Mouse (Mus musculus) CH12.LX (cell line): ENCODE results near the gene Pms2. TPM values are rescaled to one million over a fixed set of nuclear protein-coding genes. Genes with fewer than 3 reads are reported as not detected.

Experiments
- DNase-seq: peaks from one replicate; pipeline ENCODE4 v3.0.0-alpha.2; 2013; ENCODE audit errors: extremely low read depth
- H3K27ac ChIP-seq: 2 replicates; pipeline ENCODE4 v1.5.1; 2012; ENCODE audit warnings: low read depth, mild to moderate bottlenecking, control low read depth, moderate library complexity; ENCODE audit not compliant: insufficient read depth
- H3K27me3 ChIP-seq: replicated peaks from 2 replicates; pipeline ENCODE3; 2012; ENCODE audit warnings: inconsistent platforms
- H3K36me3 ChIP-seq, 2 experiments: replicated peaks in 1 of 2; 2 replicates each; pipeline versions ENCODE3 to v1.6.1; 2012; ENCODE audit warnings: inconsistent platforms in 1 of 2, low read length in 1 of 2, mild to moderate bottlenecking in 1 of 2, mixed read lengths in 1 of 2, moderate library complexity in 1 of 2; ENCODE audit not compliant: control insufficient read depth in 1 of 2, insufficient read depth in 1 of 2
- H3K4me1 ChIP-seq, 2 experiments: 2 replicates each; pipeline ENCODE4 v1.6.1; 2012; ENCODE audit warnings: inconsistent platforms in 1 of 2, moderate library complexity in 1 of 2; ENCODE audit not compliant: insufficient read depth in 2 of 2, control insufficient read depth in 1 of 2
- H3K4me2 ChIP-seq: 2 replicates; pipeline ENCODE4 v1.6.1; 2012; ENCODE audit warnings: low read depth, mild to moderate bottlenecking, control low read depth; ENCODE audit not compliant: poor library complexity, insufficient read depth, severe bottlenecking
- H3K4me3 ChIP-seq, 3 experiments: fragments of 150-350 bp in 1 of 3; sonication (generic) in 1 of 3; replicated peaks in 1 of 3; 2 replicates each; pipeline versions ENCODE3 to v1.5.1; 2011 to 2012; ENCODE audit warnings: low read depth in 2 of 3, low read length in 2 of 3, mild to moderate bottlenecking in 2 of 3, moderate library complexity in 2 of 3, control low read depth in 1 of 3, improper control_type of control experiment in 1 of 3, inconsistent platforms in 1 of 3, mixed read lengths in 1 of 3; ENCODE audit not compliant: poor library complexity in 1 of 3
- H3K79me2 ChIP-seq: replicated peaks from 2 replicates; pipeline ENCODE4 v1.6.1; 2012; ENCODE audit warnings: mild to moderate bottlenecking, moderate library complexity; ENCODE audit not compliant: control insufficient read depth, poor library complexity, insufficient read depth, severe bottlenecking; ENCODE audit errors: extremely low read depth
- H3K9ac ChIP-seq: 2 replicates; pipeline ENCODE4 v1.6.1; 2012; ENCODE audit warnings: low read depth, mild to moderate bottlenecking, control low read depth, moderate library complexity; ENCODE audit not compliant: insufficient read depth
- H3K9me3 ChIP-seq: replicated peaks from 2 replicates; pipeline ENCODE3; 2012; ENCODE audit warnings: low read length, inconsistent platforms, mixed read lengths
- BHLHE40 ChIP-seq: IDR thresholded peaks from 2 replicates; pipeline ENCODE4 v1.6.1; 2011; ENCODE audit warnings: mild to moderate bottlenecking, low read depth, low read length, improper control_type of control experiment
- CHD1 ChIP-seq: IDR thresholded peaks from 2 replicates; pipeline ENCODE4 v1.6.1; 2012; ENCODE audit warnings: low read depth, low read length, improper control_type of control experiment, inconsistent platforms
- CHD2 ChIP-seq: IDR thresholded peaks from 2 replicates; pipeline ENCODE4 v1.6.1; 2011; ENCODE audit warnings: low read length, improper control_type of control experiment
- ELF1 ChIP-seq: IDR thresholded peaks from 2 replicates; pipeline ENCODE4 v1.6.1; 2014; ENCODE audit warnings: low read depth, mild to moderate bottlenecking, inconsistent platforms, low read length, improper control_type of control experiment
- HCFC1 ChIP-seq: IDR thresholded peaks from 2 replicates; pipeline ENCODE4 v1.6.1; 2012; ENCODE audit warnings: low read depth, mild to moderate bottlenecking, inconsistent platforms, low read length, improper control_type of control experiment
- IRF4 ChIP-seq: IDR thresholded peaks from 2 replicates; pipeline ENCODE4 v1.6.1; 2014; ENCODE audit warnings: low read depth, mild to moderate bottlenecking, inconsistent platforms, low read length, improper control_type of control experiment
- JUND ChIP-seq: conservative IDR thresholded peaks from 2 replicates; pipeline ENCODE4 v1.6.1; 2011; ENCODE audit warnings: low read depth, low read length, improper control_type of control experiment
- KAT2A ChIP-seq: IDR thresholded peaks from 2 replicates; pipeline ENCODE4 v1.6.1; 2012; ENCODE audit warnings: low read length, improper control_type of control experiment, inconsistent platforms; ENCODE audit not compliant: insufficient replicate concordance
- MAFK ChIP-seq: IDR thresholded peaks from 2 replicates; pipeline ENCODE4 v1.6.1; 2011; ENCODE audit warnings: low read length, improper control_type of control experiment; ENCODE audit not compliant: insufficient replicate concordance
- MAZ ChIP-seq: IDR thresholded peaks from 2 replicates; pipeline ENCODE4 v1.6.1; 2012; ENCODE audit warnings: low read depth, mild to moderate bottlenecking, inconsistent platforms, low read length, improper control_type of control experiment, moderate library complexity
- MEF2A ChIP-seq: IDR thresholded peaks from 2 replicates; pipeline ENCODE4 v1.6.1; 2014; ENCODE audit warnings: low read depth, mild to moderate bottlenecking, inconsistent platforms, low read length, improper control_type of control experiment, borderline replicate concordance
- MYC ChIP-seq: IDR thresholded peaks from 2 replicates; pipeline ENCODE4 v1.6.1; 2011; ENCODE audit warnings: low read depth, mild to moderate bottlenecking, improper control_type of control experiment, low read length
- POLR2AphosphoS2 ChIP-seq: IDR thresholded peaks from 2 replicates; pipeline ENCODE4 v1.6.1; 2011; ENCODE audit warnings: low read depth, low read length, improper control_type of control experiment
- TBP ChIP-seq: conservative IDR thresholded peaks from 2 replicates; pipeline ENCODE4 v1.6.1; 2011; ENCODE audit warnings: low read depth, low read length, improper control_type of control experiment
- TCF12 ChIP-seq: IDR thresholded peaks from 2 replicates; pipeline ENCODE4 v1.6.1; 2014; ENCODE audit warnings: low read depth, mild to moderate bottlenecking, inconsistent platforms, low read length, improper control_type of control experiment
- UBTF ChIP-seq: IDR thresholded peaks from 2 replicates; pipeline ENCODE4 v1.6.1; 2012; ENCODE audit warnings: low read depth, mild to moderate bottlenecking, inconsistent platforms, low read length, improper control_type of control experiment, moderate library complexity
- USF2 ChIP-seq: conservative IDR thresholded peaks from 2 replicates; pipeline ENCODE4 v1.6.1; 2011; ENCODE audit warnings: low read depth, low read length, improper control_type of control experiment
- ZC3H11A ChIP-seq: IDR thresholded peaks from 2 replicates; pipeline ENCODE4 v1.6.1; 2012; ENCODE audit warnings: low read depth, mild to moderate bottlenecking, inconsistent platforms, low read length, improper control_type of control experiment
- ZKSCAN1 ChIP-seq: IDR thresholded peaks from 2 replicates; pipeline ENCODE4 v1.6.1; 2012; ENCODE audit warnings: low read depth, inconsistent platforms, low read length, improper control_type of control experiment, borderline replicate concordance
- ZMIZ1 ChIP-seq: IDR thresholded peaks from 2 replicates; pipeline ENCODE4 v1.6.1; 2012; ENCODE audit warnings: low read depth, mild to moderate bottlenecking, inconsistent platforms, low read length, improper control_type of control experiment
- dilution Hi-C: fragments of 300-500 bp; cut with MboI; formaldehyde crosslinking; loops from 2 replicates; pipeline ENCODE4 v1.14.3; 2020; ENCODE audit warnings: low sequenced_read_pairs; ENCODE audit not compliant: extremely low pct_unique_long_range_greater_than_20kb, extremely low pct_ligation_motif_present
- in situ Hi-C: fragments of 300-500 bp; cut with MboI; formaldehyde crosslinking; loops from 3 replicates; pipeline ENCODE4 v1.14.3; 2019; ENCODE audit warnings: low sequenced_read_pairs, low pct_ligation_motif_present, low pct_unique_long_range_greater_than_20kb, mixed read lengths
- polyA plus RNA-seq: library from polyadenylated mRNA; unstranded; fragments of >175 nt; gene quantifications from 2 replicates; pipeline ENCODE4 v1.2.1, GENCODE M21; 2012; ENCODE audit warnings: low read depth; ENCODE audit not compliant: insufficient read length
- total RNA-seq, 2 experiments: library from RNA; depleted of rRNA; stranded (reverse); fragments of 300-350 nt in 1 of 2; fragments of >200 nt in 1 of 2; gene quantifications; 2 replicates each; pipeline ENCODE4 v1.2.3; 2012 to 2014

Gene Pms2
- total and polyA plus RNA-seq, 3 experiments: 22.2 to 31.8 (median 25.6) TPM

GRCm38 (mm10) chr5:143976726-143977431 is 67.1 kb downstream of the Pms2 start:
- dilution Hi-C loops: no loop called here
- no peak overlapping the region for H3K4me2 ChIP-seq
- H3K4me3 ChIP-seq: no peak overlapping the region

GRCm38 (mm10) chr5:143980858-143981257 is 71.1 kb downstream of the Pms2 start:
- in situ Hi-C loops: no loop called here
- Histone ChIP-seq H3K36me3 (peaks cover 13 to 46% of the 10 kb centered on the region in 2 experiments), H3K4me3 (no peak overlapping the region), H3K9ac (no peak overlapping the region), H3K79me2 (no peaks in the 10 kb centered on the region), H3K9me3 (no peaks in the 10 kb centered on the region), H3K27me3 (no peaks in the 10 kb centered on the region), H3K4me2 (no peak overlapping the region), H3K27ac (no peak overlapping the region), H3K4me1 (no peaks in the 10 kb centered on the region)
- DNase-seq: no peak
- TF ChIP-seq JUND (no peak), ZKSCAN1 (no peak), IRF4 (no peak), CHD2 (no peak), TCF12 (no peak), MEF2A (no peak), MAZ (no peak), MYC (no peak), BHLHE40 (no peak), CHD1 (no peak), HCFC1 (no peak), KAT2A (no peak), USF2 (no peak), UBTF (no peak), ELF1 (no peak), POLR2AphosphoS2 (no peak), TBP (no peak), MAFK (no peak), ZC3H11A (no peak)
- dilution Hi-C loops: no loop called here

More at GRCm38 (mm10) chr5:143976726-143977431, 67.1 kb downstream of the Pms2 start:
- in situ Hi-C loops: no loop called here
- Histone ChIP-seq H3K4me1 (peaks cover 0 to 4% of the 10 kb centered on the region in 2 experiments; a peak in 1 of 4 replicates), H3K9ac (no peak overlapping the region), H3K27ac (no peak overlapping the region), H3K9me3 (no peaks in the 10 kb centered on the region), H3K36me3 (peaks cover 0 to 8% of the 10 kb centered on the region in 2 experiments), H3K27me3 (no peaks in the 10 kb centered on the region), H3K79me2 (no peaks in the 10 kb centered on the region)
- TF ChIP-seq HCFC1 (no peak), IRF4 (no peak), ZMIZ1 (no peak)
- DNase-seq: no peak
